Mouse (Mus musculus): ENCODE results near the gene Brpf1.
A peak's percentile ranks its signal among the peaks of the same experiment; 100 is the strongest.
"Not testable (repeated sequence)": the region's sequence is repeated elsewhere in the genome, so short reads cannot be mapped to it uniquely, and the experiment has no call there.

Gene Brpf1

DNA sequence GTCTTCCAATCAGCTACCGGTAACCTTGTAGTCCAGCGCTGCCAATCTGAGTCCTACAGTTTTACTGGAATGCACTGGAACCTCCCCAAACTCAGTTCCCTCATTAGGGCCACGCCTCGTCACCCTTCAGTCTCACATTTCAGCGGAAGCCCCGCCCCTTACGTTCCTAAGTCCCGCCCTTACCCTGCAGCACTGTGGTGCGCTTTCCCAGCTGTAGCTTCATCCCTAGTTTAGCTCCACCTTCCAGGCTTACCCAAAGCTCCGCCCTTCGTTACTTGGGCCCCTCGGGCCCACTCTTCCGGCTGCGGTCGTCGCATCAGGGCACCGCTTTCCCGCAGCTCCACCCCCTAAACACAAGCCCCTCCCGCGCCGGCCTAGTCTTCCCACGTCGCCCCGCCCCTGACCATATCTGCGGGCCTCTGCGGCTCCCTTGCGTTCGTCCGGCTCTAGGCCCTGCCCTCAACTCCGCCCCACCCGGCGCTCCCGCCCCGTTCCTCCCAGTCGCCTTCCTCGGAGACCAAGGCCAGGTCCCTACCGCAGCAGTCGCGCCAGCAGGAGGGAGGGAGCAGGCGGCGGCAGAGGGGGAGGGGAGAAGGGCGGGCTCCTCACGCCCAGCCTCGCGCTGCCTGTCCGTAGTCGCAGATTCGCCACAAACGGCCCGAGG is 483 bp upstream of the Brpf1 start:
- DNase-seq (ENCODE audit: low read depth, low spot score): peak; percentile 100

DNA sequence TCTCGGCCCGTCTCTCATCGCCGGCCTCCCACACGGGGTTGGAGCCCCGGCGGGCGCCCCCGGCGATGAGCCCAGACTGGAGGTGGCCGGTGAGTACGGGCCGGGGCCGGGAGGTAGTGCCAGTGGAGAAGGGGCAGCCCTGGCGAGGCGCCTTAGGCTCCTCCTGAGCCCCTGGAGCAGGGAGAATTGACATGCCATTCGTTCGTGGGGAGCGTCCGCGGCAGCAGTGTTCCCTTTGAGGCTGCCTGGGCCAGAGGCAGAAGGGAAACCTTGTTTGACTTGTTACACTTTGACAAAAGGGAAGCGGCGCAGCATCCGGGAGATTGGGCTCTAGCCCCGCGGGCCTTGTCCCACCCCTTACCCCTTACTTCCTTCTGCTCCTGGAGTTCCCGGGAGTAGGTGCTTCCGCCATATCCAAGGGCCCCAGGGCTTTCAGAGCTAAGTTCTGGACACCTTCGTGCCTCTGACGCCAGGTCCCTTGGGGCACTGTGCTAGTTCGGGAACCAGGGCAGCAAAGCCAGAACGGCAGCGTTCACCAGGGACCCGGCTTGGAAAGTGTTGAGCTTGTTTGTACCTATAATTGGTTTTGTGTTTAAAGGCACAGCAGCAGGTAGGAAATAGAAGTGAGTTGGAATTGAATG is 664 bp downstream of the Brpf1 start:
- DNase-seq (ENCODE audit: low read depth, low spot score): peak; percentile 82

DNA sequence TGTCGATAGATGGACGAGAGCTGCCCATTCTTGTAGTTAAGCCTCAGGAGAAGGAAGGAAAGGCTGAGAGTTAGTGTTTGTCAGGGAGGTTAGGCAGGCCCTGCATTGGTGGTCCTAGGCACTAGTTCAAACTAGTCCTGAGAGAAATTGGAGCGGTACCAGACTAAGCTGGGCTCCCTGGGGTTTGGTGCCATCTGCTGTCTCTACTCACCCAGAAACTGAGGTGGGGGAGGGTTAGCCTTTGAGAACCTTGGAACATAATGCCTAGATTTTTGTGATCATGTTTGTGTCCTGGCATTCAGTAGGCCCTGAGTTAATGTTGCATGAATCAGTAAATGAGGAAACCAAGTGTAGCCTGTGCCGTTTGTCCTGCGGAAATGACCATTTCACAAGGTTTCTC is 1.2 kb downstream of the Brpf1 start:
- peak; percentile 35 for DNase-seq (ENCODE audit: low read depth, low spot score)

DNA sequence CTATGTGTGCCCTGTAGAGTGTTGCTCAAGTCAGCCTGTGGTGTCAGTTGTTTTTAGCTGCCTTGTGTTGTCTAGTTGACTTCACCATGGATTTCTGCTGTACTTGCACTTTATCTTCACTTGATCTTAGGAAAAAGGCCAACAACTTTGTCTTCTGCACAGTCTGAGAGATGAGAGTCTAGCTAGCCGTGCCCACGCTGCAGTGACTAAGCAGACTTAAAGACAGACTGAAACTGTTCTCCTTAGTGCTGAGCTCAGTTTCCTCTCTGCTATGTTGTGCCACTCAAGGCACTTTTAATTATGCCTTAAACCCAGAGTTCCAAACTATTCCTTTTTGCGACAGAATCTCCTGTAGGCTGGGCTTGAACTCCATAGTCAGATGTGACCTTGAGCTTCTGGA is 9.0 kb downstream of the Brpf1 start:
- no peak for DNase-seq (ENCODE audit: low read depth, low spot score)

DNA sequence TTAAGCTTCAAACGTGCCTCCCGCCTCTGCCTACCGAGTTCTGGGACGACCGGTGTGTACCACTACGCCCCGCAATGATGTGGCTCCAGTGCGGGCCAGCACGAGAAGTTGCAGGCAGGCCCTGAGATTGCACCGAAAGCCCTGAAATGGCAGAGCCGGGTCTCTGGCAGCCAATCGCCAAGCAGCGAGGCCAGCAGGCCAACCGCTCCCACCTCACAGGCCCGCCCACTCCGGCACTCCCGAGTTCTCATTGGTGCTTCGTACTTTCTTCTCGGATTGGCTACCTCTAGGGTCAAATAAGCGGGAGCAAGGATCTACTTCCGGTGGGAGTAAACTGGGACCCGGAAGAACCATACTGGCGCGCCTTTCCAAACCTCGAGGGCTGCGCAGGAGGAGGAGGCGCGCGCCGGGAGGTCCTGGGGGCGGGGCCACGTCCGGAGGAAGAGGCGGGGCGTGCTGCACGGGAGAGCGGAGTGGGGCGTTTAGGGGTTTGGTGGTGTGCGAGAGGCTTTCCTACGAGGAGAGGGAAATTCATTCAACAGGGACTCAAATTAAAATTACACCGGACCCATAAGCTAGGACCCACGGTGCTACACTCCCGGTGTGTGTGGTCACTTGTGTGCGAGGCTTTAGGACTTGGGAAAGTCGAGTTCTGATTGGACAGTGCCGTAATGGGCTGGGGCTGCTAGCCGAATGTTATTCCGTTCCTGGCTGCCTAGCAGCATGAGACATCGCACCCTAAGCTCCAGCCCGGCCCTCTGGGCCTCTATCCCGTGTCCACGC is 19.8 kb downstream of the Brpf1 start, which contains the start of gene Ogg1:
Ogg1 (plus strand) TSS at position 440 of the 783 bp plus-strand sequence.
- DNase-seq (ENCODE audit: low read depth, low spot score): peak; percentile 99

DNA sequence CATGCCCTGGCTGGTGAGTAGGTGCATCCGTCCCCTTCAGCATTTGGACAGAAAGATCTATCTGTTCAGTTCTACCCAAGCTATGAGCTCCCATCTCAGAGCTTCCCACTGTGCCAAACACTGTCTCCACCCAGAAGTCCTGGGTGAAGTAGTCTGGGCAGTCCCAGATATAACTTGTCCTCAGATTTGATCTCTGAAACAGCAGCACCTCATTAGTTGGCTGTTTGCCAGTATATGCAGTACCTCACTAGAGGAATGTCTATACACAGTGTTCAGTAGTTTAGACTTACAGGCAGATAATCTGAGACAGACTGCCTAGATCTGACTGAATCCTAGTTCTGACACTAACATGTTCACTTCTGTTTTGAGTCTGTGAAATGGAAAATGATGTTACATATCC is 22.5 kb downstream of the Brpf1 start:
- no peak for DNase-seq (ENCODE audit: low read depth, low spot score)

DNA sequence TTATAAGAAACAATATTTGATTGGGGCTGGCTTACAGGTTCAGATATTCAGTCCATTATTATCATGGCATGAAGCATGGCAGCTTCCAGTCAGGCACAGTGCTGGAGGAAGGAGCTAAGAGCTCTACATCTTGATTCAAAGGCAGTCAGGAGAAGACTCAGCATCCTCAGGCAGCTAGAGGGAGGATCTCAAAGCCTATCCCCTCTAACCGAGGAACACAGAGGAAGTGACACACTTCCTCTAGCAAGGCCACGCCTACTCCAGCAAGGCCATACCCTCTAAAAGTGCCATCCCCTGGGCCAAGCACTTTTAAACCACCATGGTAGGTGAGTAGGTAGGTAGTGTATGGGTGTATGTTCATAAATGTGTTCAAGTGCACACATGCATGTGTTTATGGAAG is 23.6 kb downstream of the Brpf1 start:
- DNase-seq (ENCODE audit: low read depth, low spot score): peak; percentile 25

DNA sequence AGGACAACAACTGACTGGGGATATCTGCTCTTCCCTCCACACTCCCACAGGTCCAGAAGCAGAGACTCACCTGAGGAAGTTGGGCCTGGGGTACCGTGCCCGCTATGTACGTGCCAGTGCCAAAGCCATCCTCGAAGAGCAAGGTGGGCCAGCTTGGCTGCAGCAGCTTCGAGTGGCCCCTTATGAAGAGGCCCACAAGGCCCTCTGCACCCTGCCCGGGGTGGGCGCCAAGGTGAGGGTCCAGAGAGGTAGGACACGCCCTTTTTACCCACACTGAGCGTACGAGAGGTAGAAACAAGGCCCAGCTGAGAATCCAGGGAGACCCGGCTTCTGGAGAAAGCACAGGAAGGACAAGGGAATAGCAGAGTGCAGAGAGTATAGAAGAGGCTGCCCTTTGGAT is 24.8 kb downstream of the Brpf1 start:
- no peak for DNase-seq (ENCODE audit: low read depth, low spot score)

DNA sequence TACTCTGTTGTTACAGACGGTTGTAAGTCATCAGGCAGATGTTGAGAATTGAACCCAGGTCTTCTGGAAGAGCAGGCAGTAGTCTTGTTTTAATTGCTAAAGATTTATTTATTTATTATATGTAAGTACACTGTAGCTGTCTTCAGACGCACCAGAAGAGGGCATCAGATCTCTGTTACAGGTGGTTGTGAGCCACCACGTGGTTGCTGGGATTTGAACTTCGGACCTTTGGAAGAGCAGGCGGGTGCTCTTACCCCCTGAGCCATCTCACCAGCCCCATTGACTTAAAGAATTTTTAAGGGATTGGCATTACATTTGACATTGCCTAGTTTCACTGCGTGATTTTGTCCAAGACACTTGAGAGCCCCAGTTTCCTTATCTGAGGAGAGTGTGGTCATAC is 25.8 kb downstream of the Brpf1 start:
- DNase-seq (ENCODE audit: low read depth, low spot score): not testable (repeated sequence)

DNA sequence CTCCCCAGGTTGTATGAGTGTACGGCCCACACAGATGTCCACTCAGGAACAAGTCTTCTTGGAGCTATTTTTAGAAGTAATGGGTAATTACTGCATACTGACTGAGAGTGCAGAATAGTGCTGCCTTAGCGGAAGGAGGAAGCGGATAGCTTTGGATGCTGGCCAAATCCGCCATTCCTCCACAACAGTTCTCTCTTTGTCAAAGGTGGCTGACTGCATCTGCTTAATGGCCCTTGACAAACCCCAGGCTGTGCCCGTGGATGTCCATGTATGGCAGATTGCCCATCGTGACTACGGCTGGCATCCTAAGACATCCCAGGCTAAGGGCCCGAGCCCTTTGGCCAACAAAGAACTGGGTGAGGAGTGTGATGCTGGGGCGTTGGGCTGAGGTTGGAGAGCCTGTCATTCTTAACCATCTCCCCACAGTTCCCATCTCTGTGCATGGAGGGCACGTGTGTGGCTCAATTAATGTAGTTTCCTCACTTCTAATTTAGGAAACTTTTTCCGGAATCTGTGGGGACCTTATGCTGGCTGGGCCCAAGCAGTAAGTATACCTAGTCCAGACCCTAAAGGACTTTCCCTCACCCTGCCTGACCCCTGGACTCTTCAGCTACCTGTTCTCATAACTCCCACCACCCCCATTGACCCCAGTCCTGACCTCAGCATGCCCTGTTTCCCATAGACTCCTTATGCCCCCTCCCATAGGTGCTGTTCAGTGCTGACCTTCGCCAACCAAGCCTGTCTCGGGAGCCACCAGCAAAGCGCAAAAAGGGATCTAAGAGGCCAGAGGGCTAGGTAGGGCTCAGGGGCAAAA is 26.4 kb downstream of the Brpf1 start:
- no peak for DNase-seq (ENCODE audit: low read depth, low spot score)

DNA sequence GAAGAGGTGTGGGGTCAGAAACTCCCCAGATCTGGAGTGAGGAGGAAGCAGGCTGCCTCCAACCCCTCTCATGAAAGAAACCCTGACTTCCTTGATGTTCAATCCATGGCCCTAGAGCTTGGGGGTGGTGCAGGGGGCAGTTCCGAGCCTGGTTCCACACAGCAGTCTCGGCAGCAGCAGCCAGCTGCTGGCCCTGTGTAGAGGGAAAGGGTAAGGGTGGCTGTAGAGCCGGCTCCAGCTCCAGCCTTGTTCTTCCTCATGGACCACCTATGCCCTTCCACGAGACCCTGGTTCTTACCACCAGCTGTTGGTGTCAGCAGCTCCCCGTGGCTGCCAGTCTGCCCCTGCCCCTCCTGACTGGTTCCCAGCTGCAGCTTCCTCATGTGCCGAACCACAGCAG is 27.3 kb downstream of the Brpf1 start:
- no peak for DNase-seq (ENCODE audit: low read depth, low spot score)

DNA sequence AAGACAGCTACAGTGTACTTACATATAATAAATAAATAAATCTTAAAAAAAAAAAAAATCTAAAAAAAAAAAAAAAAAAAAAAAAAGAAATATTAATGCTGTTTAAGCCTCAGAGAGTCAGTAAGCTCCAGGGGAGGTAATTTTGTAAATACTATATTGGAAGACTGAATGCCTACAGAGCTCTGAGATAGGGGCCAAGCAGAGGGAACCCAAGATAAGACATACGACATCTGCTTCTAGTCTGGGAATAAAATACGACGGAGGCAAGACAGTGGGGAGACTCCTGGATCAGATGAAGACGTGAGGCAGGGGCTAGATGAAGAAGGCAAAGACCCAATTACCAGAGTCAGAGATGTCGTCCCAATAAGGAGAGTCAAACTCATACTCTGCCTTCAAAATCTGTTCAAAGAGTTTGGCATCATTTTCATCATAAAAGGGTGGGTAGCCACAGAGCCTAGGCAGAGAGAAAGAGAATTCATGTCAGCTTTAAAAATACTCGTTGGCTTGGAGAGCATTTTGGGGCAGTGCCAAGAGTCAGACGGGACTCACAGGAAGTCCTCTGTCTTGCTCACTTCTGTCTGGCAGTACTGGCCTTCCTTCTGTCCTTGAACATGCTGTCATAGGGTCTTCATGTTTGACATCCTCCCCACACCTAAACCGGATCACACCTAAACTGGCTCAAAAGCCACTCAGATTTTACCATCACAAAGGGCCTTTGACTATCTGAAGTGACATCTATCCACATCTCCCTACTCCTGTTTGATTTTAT is 30.1 kb downstream of the Brpf1 start:
- no peak for DNase-seq (ENCODE audit: low read depth, low spot score)

DNA sequence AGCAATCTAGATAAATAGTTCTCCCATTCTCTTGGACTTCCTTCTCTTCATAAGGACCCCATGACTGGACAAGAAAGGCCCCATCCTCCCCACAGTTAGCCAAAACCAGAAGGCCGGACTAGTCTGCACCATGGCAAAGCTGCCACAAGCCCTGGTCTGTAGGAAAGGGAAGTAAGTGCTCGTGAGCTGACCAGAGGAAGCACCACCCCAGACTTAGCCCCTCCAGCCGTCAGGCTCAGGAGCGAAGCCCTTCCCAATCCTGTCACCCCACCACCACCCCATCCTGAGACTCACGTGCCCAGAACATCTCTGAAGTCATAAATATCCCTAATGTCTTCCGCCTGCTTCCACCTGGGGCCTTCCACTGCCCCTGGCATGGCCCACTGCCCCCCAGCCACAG is 34.6 kb downstream of the Brpf1 start:
- no peak for DNase-seq (ENCODE audit: low read depth, low spot score)

DNA sequence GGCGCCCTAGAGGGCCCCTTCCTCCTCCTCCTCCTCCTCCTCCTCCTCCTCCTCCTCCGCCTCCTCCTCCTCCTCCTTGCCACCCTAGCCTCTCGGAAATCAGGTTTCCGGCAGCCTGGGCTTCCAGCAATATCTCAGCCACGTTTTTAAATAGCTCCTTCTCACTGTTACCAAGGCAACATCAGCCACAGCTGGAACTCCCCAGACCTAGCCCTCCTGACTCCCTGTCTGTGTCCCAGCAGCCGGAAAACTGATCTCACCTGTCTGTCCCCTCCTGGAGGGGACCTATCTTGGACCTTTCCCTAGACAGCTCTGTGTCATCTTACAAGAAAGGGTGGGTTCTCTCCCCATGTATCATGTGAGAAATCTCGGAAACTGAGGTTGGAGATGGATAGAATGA is 35.4 kb downstream of the Brpf1 start:
- DNase-seq (ENCODE audit: low read depth, low spot score): no peak

DNA sequence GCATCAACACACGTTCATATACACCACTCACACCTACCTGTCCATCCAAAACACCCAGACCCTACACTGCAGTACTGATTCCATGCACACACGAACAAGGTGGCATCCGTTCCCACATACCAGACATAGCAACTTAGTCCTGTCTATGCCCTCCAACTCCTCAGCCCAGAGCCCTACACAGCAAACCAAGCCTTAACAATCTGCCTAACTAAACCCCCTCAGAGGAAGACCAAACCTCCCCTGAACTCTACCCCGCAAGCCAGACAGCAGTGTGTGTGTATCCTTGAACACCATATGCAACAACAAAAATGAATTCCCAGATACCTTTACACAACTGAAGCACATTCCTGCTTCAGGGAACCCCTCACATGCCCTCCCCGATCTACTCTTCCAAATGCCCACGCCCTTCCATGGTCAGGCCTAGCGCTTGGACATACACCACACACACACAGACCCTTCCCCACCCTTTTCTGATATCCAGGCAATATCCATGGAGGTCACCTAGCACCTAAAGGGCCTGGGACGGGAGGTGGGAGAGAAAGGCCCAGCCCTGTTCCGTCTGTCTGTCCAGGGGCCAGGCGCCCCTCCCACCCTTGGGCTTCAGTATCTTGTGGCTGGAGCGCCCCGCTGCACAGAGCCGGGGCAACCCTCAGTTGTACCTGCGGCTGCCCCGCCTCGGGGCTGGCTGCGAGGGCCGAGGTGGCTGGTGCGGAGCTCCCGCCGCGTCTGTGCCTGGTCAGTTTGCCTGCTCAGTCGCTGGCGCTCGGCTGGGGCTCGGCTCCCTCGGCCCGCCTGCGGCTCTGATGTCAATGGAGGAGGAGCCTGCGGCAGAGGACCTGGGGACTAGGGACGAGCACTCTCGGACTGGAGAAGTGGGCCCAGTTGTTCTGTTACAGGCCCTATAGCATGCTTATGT is 36.5 kb downstream of the Brpf1 start, which contains the start of gene Camk1:
Camk1 (minus strand) TSS at position 808 of the 916 bp plus-strand sequence.
- peak; percentile 73 for DNase-seq (ENCODE audit: low read depth, low spot score)

DNA sequence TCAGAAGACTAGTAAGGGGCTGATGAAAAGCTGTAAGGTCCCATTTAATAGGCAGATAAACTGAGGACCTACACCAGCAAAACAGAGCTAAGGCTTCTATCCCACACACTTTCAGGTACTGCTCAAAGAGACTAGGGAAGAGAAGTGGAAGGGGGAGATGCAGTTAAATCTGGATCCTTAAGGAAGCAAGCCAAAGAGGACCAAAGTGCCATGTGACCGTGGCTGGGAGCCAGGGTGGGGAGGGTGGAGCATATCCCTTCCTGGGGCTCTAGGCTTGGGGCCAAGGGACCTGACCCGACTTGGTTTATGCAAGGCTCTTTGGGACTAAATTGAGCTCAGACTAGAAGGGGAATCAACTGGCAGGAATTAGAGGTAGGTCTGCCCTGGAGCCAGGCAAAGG is 37.4 kb downstream of the Brpf1 start:
- DNase-seq (ENCODE audit: low read depth, low spot score): no peak

DNA sequence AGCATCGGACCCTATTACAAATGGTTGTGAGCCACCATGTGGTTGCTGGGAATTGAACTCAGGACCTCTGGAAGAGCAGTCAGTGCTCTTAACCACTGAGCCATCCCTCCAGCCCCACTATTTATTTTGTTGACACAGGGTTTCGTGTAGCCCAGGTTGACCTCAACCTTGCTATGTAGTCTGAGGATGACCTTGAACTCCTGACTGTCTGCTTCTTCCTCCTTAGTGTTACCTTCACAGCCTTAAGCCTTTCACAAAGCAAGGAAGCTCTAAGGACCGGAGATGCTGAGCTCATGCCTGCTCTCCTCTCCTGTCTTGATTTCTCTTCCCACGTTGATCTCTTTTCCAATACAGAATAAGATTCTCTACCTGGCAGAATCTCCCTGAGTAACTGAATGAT is 40.0 kb downstream of the Brpf1 start:
- DNase-seq (ENCODE audit: low read depth, low spot score): no peak

DNA sequence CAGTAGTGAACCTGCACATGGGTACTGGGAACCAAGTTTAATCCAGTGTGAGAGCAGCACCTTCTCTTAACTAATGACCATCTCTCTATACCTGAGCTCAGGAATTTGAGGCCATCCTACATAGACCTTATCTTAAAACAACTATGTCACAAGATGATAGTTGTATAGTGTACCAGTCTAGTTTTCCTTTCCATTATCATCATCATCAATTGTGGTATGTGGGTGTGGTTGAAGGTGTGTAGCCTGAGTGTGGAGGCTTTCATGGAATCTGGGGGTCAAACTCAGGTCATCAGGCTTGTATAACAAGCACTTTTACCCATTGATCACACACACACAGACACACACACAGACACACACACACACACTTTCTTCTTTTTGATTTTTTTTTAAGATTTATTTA is 43.6 kb downstream of the Brpf1 start:
- peak; percentile 61 for DNase-seq (ENCODE audit: low read depth, low spot score)

DNA sequence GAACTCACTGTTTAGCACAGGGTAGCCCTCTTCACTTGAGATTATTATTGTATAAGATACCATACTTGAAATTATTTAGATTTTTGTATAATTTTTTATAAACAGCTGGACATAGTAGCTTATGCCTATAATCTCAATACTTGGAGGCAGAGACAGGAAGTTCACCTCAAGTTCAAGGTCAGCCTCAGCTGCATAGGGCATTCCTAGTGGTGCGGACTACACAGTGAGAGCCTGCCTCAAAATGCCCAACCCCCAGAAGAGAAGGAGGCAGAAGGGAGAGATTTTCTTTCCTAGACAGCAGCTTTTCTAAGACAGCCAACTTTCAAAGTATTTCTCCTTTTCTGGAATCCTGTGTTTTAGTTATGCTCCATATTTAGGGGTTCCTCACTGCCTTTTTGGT is 44.2 kb downstream of the Brpf1 start:
- peak; percentile 35 for DNase-seq (ENCODE audit: low read depth, low spot score)

DNA sequence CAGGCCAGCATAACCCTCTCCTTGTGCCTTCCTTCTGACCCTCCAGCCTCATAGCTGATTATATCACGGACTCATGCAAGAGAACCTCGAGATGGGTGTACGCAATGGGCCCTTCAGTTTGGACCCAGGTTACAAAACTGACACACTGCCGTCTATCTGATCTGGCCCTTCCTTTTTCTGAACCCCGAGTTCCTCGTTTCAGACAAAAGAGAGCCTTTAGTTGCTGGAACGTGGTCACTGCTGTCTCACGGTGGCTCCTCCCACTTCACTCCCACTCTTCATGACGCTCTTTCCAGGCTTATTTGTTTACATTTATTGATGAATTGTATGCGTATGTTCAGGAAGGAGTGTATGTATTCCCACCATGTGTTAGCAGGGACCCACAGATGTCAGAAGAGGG is 44.7 kb downstream of the Brpf1 start:
- DNase-seq (ENCODE audit: low read depth, low spot score): no peak
